Mouse (Mus musculus): Measurements from ENCODE around the gene Max.

DNA sequence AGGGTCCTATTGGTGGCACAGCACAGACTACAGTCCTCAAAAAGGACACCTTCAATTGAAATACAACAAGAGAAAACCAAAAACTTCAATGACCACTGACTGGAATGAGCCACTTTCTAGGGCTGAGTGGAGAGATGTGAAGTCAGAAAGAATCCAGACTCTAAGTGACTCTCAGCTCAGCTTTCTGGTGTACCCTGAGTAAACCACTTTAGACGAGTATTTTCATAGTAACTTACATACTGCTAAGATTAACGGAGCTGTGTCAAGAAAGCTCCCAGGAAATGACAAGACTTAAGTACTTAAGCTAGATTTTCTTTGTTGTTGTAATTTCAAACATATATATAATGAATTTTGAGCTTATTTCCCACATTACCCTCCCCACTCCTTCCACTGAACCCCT, 13.8 kb downstream of the Max start:
- TF ChIP-seq KAT2A (conservative IDR thresholded peaks at IDR 0.05; ENCODE audit: low read depth, low read length) (no peak), CTCF (IDR thresholded peaks at IDR 0.05 in 2 of 3, conservative IDR thresholded peaks at IDR 0.05 in 1 of 3; ENCODE audit: control insufficient read depth in 1 of 3, insufficient read depth in 1 of 3, low read depth in 2 of 3, low read length in 3 of 3, poor library complexity in 1 of 3, severe bottlenecking in 1 of 3) (no peak), RCOR1 (IDR thresholded peaks at IDR 0.05; ENCODE audit: low read depth, low read length) (no peak)

Data from MEL (cell line).